Mouse (Mus musculus) adrenal gland, adult 8-10 months (tissue): ENCODE measurements at regions not wholly inside any gene's neighbourhood (a gene's known extent, or its start where the extent isn't known, plus 50 kb on each side); places are given as distances from the start of the nearest gene placed in this dataset.

Experiments used
- DNase-seq: peaks from one replicate; pipeline ENCODE4 v3.0.0; 2022

DNA sequence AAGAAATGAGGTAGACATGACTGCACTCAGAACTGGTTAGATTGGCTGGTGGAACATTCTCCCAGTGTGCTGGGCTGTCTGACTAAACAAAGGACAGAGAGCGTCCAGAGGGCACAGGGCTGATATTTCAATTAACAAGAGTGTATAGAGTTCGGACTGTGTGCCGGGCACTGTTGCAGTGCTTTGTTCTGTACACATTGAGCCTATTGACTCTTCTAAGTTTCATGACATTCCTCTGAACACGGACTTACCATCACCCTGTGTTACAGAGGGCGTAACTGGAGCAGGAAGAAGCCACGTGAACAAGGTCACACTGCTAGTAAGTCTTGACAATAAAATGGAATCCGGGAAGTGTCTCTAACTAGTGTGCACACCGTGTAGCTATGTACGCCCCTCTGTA lies 92.1 kb upstream of the Barx2 start:
- DNase-seq = no peak

DNA sequence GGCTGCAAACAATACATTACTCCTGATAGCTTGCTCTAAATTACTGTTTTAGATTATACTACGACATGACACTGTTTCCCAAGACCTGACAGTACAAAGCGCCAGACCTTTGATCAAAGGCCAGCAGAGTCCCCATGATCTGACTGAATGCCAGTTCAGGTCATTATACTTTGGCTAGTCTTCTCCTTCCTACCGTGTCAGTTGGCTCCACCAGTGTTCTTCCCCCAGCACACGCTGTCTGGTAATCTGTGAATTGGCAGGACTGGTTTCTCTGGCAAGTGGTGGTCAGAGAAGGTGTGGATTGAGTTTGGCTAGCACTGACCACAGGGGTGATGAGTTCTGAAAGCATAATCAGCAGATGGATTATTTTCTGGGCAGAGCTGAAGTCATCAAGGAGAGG lies 93.1 kb upstream of the Barx2 start:
- DNase-seq = no peak

DNA sequence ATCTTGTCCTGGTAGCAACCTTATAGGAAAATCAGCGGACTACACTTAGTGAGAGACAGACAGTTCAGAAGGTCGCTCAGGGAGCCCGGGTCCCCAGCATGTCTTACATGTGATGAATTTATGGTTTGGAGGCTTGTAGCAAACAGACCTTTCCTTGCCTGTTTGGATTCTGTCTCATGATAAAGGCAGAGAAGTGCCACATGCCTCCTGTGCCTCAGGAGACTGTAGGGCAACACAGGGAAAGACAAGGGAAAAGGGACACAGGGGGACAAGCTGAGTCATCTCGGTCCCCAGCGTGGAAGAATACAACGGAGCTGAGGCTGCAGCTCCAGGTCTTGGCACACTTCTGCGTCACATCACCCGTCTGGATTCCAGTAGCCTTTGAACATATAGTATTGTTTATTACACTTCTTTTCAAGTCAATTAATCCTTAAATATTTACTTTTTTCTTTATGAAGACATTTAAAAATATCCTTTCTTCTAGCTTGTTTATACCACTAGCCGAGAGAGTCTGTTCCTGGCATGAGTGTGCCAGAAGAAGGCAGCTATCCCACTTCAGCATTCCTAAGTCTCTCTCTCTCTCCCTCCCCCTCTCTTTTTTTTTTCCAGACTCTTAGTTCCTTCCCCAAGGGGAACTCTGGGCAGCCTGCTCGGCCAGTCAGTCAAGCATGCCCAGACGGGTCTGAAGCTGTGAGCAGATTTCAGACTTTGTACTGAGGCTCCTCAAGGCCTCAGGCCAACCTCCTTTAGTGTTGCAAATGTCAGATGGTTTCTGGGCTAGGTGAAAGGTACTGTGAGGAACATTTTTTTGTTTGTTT lies 97.9 kb upstream of the Barx2 start:
- no peak for DNase-seq

DNA sequence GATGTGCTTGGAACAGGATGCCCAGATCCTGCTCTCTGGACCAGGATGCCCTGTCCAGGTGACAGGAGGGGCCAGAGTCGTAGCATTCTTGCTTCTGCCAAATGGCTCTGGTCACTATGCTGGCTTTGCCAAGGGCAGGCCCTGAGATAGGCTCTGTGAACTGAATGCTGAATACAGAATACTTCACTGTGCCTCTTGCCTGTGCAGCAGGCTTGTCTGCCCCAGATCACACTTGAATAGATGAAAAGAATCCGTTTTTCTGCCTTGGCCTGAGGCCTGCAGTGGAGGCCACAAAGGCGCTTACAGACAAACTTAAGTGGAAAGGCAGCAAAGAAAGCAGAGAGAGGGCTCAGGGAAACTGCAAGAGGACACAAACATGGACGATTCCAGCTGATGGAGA lies 99.7 kb upstream of the Arhgap32 start:
- no peak for DNase-seq

DNA sequence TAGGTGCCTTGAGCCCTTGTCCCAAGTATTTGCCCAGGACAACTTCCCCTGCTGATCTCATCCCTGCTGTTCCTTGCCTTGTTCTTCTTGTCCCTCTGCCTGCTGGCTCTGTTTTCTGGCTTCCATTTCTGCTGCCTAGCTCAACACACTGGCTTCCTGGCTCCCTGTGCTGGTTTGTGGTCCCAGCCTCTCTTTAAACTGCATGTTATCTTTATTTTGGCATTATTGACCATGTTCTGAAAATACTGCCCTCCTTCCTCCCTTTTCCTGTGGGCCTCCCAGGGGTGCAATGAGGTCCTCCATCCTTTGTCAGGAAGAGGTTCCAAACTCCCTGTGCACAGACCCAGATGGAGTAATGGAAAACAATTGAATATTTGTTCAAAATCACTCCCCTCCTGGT lies 97.9 kb upstream of the Arhgap32 start:
- DNase-seq = no peak

DNA sequence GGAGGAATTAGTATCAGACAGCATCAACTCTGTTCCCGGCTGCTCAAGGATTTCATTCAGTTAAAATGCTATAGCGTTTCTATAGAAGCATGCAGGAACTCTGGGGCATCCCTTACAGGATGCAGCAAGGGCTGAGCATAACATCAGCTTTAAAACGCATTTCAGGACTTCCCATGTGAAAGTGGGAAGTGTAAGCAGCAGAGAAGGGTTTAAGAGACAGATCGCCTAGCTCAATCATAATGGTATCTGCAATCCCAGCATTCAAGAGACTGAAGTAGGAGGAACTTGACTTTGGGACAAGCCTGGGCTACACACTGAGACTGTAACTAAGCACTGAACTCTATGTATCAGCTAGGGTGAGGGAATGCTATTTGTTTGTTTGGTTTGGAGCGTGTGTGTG lies 96.2 kb upstream of the Arhgap32 start:
- DNase-seq = no peak

DNA sequence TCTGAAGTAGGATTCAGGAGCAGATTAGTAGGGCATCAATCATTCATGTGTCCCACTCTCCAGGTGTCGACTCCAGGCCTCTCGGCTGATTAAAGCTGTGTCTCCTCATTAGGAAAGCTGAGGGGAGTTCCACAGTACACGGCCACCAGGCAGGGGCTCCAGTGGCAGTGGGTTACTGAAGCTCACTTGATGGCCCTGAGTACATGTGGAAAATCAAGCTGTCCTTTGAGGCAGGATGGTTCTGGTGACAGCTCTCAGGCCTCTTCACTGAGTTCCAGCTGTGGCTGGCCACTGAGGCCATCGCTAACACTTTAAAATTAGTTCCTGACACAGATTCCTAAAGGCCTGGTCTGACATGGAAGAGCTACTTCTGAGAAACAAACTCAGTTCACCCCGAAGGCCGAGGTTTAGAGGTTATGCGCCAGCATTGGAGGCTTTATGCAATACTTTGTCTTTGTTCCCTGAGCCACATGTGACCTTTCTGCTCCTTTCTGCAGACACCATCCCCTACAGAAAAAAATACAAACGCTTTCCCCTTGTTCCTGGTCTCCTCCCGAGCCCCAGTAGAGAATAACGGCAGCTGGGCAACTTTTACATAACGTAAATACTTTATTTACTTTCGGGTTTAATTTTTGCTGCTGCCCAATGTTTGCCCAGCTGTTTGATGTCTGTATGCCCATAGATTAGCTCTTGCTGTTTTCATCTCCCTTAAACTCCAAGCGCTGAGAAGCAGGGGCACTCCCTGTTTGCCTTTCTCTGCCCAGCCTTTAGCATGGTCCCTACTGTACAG lies 94.8 kb upstream of the Arhgap32 start:
- DNase-seq = no peak

DNA sequence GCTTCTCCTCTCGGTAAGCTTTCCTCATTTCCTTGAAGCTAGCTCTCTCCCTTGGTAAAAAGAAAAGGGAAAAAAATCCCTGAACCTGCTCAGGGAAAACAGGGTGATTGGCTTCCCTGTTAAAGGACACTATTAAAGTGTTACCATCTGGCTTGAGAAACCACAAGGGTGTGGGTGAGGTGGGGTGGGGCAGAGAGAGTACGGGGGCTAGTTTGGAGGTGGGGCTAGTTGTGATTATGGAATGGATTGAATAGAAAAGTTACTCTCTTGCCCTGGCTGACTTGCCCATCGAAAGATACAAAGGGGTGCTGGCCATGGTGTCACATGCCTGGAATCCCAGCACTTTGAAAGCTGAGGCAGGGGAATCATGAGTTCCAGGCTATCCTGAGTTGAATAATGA lies 94.2 kb upstream of the Arhgap32 start:
- no peak for DNase-seq

DNA sequence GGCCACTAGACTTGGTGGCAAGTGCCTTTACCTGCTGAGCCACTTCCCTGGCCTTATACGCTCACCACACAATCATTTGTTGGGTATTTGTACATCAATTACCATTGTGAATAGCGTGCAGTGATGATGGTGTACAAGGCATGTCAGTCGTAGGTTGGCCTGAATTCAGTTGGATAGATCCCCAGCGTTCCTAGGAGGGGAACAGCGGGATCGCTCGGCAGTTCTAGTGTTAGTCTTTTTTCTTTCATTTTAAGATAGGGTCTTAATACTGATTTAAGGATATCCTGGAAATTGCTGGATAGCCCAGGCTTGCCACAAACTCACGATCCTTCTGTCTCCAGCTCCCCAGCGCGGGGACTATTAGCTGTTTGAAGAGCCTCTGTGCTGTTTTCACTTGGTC lies 92.9 kb upstream of the Arhgap32 start:
- no peak for DNase-seq

DNA sequence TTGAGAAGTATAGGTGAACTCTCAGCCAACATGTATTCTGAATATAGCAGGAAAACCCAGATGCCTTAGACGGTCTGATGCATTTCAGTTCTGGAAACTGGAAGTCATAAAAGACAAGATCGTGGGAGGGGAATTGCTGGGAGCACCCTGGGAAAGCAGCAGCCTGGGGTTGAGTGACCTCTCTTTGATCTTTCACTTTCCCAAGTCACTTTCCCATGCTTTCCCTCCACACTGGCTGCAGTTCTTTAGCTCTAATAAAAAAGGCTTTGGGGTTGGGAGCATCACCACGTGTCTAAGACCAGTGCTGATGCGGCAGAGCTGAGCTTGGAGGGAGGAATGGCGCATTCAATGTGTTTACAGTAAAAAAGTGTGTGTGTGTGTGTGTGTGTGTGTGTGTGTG lies 91.2 kb upstream of the Arhgap32 start:
- DNase-seq = no peak

DNA sequence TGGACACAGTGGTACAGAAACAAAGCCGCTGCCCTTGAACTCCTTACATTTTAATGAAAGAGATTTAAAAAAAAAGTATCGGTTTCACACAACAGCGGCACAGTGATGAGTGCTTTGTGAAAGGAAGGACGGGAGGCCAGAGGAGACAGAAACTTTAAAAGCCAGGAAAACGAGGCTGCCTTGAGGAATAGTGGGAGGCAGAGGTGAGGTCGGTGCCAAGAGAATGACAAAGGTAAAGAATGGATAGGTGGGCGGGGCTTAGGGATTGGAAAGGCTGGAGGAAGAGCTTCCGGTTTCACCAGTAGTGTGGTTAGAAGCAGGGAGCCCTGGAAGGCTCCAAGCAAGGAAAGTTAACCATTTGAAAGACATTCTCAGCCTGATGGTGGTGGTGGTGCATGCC lies 88.0 kb upstream of the Arhgap32 start:
- DNase-seq = peak; percentile 50

DNA sequence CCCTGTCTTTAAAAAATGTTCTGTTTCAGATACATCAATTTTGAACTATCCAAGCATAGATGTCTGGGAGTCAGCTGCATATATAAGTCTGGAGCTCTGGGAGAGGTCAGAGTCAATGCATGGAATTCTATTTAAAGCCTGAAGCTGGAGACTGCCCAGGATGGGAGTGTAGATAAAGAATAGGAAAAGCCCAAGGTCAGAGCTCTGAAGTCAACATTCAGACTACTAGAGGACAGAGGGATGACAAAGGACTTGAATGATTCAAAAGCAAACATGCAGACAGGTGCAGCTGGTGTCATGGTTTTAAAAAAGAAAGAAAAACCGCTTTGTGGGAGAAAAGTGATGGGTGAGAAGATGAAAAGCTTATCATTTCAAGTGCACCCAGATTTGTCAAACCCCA lies 86.9 kb upstream of the Arhgap32 start:
- no peak for DNase-seq

DNA sequence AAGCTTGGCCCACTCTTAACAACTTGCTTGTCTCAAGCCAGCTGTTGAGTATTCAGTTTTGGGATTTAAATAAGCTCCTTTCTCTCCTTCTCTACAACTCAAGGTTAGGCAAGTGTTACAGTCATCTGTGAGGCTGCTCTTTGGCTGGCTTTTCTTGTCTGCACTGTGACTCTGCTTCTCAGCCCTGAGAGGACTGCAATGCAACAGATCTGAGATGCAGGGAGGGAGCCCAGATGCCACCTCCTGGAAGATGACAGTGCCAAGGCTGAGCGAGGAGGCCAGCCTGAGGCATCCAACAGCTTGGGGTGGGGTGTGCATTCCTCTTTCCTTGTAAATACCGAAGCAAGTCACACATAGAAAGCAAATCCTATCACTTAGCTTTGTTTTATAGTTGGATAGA lies 86.2 kb upstream of the Arhgap32 start:
- DNase-seq = no peak

DNA sequence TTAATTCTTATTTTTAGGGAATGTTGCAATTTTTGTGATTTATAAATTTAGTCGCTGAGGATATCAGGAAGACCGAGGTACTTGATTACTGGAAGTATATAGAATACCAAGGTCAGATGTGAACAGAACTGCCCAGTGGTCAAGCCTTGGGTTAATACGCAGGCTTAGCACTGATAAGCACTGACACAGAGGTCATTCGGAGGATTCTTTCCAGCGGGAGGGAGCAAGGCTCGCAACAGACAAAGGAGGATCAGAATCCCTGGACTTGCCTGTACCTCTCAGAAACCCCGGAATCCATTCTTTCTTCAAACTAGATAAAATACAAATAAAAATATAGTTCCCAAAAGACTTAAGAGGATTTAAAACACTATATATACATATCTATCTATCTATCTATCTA lies 85.7 kb upstream of the Arhgap32 start:
- DNase-seq = no peak

DNA sequence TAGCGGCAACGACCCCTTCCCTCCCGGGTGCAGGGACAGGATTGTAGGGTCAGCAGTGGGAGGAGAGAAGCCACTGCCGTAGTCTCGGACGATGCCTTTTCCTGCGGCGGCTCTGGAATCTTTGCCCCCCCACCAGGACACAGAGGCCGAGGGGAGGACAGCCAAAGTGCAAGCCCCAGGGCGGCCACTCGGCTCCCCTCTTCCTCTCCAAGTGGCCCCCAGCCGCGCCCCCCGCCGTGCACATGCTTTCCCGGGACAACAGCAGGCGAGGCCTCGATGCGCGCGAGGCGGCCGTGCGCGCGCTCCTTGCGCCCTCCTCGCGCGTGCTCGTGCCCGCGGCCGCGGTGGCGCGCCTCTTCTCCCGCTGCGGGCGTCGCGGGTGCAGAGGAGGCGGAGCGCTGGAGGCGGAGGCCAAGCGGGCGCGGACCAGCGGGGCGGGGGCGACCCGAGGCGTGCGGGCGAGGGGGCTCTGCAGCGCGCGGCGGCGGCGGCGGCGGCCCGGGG lies 83.9 kb upstream of the Arhgap32 start:
- peak; percentile 77 for DNase-seq

DNA sequence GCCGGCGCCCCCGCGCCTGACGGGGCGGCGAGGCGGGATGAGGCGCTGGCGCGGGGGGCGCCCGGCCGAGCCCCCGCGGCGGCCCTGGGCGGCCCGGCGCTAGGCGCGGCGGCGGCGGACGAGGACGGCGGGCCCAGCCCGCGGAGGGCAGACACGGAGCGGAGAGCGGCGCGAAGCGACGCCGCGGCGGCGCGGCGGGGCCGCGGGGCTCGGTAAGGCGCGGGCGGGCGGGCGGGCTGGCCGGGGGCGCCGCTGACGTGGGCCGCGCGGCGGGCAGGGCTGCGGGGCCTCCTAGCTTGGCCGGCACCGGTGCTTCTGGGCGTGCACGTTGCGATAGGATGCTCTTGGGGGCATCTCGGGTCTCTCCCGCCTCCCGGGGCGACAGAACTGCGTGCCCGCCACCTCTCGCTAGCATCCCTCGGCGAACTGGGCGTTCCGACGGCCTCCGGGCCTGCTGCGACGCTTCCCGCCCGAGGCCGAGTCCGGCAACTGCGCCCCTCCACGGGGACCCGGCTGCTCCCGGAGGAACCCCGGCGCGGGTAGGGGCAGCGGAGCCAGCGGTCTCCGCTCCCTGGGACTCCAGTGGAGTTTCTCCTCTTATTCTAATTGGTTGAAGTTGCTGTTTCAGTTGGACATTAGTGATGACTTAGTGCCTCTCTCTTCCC lies 83.3 kb upstream of the Arhgap32 start:
- peak; percentile 33 for DNase-seq

DNA sequence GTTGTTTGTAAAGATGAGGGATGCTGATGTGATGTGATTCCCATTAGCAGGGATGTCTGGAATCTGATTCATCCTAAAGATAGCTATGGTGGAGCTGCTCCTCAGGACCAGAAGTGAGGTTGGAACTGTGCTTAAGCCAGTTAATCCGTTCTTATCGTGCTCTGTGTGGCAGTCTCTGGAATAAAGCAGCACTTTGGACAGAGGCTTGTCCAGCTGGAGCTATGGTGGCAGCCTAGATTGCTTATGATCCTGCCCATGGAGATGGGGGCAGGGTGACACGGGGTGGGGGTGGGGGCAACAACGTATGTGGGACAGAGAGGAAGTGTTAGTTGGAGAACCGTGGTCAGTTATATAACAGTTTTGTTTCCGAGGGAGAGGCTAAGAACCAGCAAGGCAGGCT lies 82.0 kb upstream of the Arhgap32 start:
- DNase-seq = no peak

DNA sequence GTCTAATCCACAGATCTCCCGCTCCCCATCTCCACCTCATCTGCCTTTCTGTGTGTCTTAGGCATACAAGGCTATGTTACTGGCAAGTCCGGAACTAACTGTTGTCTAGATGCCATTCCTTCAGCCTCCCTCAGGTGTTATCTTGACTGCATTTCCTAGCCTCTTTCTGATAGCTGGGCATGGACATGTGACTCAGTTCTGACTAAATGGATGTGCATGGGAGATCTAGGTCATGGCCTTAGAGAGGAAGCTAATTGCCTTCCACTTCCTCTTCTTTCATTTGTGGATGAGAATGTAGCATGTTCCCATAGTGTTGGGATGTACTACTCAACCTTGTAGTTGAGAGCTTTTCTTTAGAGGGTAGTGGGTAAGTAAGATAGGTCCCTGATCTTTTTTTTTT lies 75.9 kb upstream of the Arhgap32 start:
- no peak for DNase-seq

DNA sequence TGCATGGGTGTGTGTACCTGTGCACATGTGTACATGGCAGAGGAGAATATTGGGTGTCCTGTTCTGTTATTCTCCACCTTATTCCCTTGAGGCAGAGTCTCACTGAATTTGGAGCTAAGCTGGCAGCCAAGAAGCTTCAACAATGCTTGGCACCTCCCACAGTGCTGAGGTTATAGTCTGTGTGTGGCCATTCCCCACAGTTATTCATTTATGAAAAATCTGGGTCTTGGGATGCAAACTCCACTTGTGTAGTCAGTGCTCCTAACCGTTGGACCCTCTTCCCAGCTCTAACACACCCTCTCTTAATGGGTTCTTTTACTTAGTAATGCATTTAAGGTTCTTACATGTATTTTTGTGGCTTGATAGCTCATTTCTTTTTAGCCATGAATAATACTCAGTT lies 72.6 kb upstream of the Arhgap32 start:
- DNase-seq = no peak

DNA sequence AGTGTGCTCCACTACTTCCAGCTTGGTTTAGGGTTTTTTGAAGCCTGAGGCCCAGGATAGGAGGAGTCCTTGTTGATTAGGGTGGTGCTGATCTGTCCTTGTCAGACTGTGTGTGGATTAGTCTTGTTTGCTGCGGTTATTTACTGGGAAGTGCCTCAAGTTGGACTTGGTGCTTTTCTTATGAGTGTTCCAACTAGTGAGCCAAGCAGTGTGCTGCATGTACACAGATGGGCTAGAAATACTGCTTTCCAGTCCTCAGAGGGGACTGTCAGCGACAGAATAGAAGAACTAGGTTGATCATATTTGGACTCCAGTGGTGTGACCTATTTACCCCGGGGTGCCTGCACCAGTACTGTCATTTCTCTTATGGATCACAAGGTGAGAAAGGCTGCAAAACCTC lies 69.1 kb upstream of the Arhgap32 start:
- DNase-seq = no peak

DNA sequence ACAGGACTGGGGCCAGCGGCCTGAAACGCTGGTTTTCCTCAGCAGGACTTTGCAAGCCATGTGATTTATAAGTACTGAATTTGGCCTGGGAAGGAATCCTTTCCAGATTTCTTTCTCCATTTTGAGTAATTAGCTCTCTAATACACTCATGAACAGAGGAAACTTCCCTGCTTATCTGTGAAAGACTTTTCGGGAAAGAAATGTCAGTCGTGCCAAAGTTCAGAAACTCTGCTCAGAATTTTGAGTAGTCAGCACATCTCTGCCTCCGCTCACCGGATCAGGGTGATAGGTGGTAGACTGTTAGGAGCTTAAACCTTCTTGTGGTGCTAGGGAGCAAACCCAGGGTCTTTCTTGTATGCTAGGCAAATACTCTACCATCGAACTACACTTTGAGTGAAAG lies 67.0 kb upstream of the Arhgap32 start:
- no peak for DNase-seq

DNA sequence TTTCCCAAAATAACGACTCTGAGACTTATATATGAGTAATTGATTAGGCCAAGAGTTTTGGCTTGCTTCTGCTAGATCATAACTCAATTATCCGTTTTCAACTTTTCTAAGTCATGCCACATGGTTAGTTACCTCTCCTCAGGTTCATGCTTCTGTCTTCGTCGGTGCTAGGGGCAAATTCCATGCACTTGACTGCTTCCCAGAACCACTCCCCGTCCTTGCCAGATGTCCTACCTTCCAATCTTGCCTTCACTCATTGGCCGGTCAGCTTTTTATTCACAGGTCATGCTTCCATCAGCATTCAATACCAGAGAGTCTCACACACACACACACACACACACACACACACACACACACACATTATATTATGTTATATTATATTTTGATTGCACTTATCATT lies 66.4 kb upstream of the Arhgap32 start:
- no peak for DNase-seq

DNA sequence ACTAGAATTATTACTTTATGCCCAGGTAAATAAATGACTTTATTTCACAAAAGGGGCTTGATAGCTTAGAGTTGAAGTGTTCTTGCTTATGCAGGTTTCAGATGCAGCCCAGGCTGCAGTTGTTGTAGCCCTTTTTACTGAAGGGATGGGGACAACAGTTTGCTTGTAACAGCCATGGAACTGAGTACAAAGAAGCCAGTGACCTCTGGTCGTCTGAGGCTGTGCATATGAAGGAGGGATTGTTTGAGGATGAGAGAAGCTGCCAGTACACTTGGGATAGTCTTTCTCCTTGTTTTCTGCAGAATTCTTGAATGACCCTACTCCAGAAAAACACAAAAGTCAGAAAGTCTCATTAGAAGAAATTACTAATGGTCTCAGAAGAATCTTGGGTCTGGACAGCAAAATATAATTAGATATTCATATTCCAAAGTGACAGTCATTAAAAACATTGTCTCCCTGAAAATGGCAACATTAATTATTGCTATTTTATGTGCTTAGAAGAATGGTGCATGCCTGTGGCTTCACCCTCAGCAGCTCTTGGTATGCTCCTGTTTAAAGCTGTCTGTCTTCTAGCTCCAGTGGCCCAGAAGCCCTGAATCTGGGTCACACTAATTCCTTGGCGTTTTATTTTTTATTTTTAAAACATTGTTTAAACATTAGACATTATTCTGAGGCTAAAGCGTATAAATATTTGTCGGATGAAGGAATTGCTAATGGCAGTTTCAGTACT lies 61.9 kb upstream of the Arhgap32 start:
- no peak for DNase-seq
